Mouse (Mus musculus) MEL-GATA-1-ER (cell line): Measurements from ENCODE around the gene Eml1.

Experiments used
- DNase-seq: peaks from one replicate; pipeline ENCODE4 v3.0.0-alpha.2; 2012; ENCODE audit warnings: low read depth; ENCODE audit errors: extremely low read depth

Gene Eml1

DNA sequence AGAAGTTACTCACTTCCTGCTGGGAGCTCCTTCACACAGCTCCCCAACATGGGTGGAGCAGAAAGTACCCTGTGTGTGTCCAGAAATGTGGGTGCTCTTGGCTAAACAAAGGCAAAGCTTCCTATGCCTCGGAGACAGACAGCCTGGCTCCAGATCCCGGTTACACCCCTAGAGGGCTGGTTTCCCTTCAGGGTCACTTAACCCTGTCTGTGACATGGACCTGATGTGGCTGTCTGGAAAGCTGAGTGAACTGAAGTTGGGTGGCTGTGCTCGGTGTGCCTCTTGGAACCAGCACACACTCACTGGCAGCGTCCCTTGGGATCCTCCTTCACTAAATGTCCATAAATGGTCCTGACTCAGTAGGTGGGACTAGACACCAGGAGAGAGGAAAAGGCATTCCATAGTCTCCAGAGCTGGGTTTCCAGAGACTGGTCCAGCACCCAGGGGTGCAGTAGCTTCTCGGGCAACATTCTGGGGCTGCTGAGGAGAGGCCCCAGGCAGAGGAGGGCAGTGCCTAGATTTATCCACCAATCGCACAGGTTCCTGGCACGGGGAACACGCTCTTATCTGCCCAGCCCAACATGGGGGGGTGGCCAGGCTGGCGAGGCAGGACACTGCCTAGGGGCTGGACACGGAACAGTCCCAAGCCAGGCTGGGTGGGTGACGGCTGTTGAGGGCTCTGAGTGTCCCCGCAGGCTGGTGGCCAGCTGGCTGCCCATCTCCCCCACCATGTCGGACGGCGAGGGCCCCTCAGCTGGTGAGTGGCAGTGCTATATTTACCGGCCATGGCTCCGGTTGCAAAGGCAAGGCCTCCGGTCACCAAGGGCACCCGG, at the start of gene Eml1:
Gene Eml1, plus strand, starts transcription at position 362 of the 833 bp plus-strand sequence.
- no peak for DNase-seq

DNA sequence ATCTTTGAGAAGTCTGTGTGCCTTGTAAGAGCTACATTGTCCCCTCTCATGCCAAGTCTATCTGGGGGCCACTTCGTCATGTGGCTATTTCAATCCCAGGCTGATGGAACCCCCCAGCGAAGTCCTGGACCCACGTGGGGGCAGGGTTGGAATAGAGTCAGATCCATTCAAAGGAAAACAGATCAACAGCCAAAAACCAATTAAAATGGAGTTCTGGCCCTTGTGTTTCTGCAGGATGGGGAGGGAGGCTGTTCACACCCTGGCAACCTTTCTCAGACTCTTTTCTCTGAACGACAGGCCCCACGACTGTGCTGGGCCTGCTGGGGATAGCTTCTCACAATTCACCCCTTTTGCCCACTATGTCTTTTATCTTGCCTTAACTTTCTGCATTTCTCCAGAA, 44.4 kb upstream of the Eml1 start:
- no peak for DNase-seq

DNA sequence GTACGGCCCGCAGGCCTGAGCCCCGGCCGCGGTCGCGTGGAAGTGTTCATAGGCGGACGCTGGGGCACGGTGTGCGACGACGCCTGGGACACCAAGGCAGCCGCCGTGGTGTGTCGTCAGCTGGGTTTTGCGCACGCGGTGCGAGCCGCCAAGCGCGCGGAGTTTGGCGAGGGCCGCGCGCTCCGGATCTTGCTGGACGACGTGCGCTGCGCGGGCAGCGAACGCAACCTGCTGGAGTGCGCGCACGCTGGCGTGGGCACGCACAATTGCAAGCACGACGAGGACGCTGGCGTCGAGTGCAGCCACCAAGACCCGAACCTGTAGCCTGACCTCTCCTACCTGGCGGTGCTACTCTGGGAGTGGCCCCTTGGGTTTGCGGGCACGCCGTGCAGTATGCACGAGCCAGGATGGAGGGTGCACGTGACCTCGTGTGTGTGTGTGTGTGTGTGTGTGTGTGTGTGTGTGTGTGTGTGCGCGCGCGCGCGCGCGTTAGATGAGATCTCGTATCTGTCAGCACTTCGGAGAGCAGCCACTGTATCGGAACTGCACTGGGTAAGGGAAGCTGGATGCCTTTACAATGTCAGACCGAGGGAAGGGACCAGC, 42.8 kb upstream of the Eml1 start:
- DNase-seq = no peak

DNA sequence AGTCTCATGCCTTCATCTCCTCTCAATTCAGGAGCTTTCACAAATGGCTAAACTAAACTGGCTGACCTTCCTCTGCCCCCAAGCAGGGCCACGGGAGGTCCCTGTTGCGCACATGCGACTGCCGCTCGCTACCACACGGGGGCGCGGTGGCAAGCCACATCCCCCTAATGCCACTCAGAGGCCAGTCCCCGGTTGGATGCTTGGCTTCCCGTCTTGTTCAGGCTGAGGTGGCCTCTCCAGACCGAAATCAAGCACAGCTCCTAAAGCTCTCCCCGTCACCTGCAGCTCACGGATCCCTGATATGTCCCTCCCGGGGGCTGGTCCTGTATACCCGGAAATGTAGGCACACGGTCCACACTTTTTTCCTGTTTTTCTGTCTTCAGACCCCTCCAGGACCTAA, 37.7 kb upstream of the Eml1 start:
- DNase-seq = no peak

DNA sequence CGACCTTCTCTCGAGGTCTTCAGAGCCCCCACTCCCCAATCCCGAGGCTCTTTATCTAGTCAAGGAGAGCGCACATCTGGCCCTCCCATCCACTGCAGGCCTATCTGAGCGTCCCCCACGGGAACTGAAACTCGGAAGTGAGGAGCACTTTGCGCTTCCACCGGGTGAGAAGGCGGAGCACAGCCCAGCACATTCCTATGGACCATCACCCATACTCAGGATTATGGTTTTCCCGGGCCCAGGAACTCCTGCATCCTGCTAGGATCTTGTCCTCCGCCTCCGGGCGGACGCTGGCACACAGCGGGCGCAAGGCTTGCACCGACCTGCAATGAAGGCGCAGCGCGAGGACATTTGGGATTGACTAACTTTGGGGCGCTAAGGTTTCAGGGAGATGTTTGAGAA, 37.3 kb upstream of the Eml1 start:
- DNase-seq = no peak

DNA sequence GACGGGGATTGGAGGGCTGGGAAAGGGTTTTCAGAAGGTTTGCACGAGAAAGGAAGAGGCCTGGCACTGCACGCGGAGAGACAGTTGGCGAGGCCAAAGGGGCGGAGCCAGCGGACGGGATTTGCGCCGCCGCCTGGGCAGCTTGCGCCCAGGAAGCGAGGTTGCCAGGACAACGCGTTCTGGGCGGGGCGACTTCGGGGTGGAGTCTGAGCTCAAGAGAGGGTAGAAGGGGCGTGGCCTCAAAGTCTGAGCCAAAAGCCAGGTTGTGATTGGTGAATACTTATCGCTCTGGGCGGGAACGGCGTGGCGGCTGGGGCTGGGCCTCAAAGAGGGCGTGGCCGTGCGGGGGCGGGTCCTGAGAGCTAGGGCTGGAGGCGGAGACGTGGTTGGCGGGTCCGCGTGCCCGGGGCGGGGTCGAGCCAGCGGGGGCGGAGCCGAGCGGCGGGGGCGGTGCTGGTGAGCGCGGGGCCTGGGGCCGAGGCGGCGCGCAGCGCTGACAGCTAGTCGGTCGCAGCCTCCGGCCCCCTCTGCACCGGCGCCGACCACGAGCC, 36.8 kb upstream of the Eml1 start, which contains the start of gene Cyp46a1:
Gene Cyp46a1, plus strand, starts transcription at position 487 of the 551 bp plus-strand sequence.
- no peak for DNase-seq

DNA sequence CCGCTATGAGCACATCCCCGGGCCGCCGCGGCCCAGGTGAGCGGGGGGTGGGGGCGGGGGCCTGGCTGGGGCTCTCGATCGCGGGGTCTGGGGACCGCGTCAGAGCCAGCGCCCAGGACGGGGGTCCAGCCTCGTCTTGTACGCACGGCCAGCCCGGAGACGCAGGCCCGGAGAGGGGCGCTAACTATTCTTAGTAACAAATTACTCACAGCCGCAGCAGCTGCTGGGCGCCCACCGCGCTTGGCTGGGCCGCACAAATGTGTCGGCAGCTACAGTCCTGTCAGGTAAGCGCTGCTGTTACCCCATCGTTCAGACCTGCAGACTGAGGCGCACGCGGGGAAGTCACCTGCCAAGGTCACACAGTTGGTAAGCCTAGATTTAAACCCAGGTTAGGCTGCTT, 36.2 kb upstream of the Eml1 start:
- no peak for DNase-seq

DNA sequence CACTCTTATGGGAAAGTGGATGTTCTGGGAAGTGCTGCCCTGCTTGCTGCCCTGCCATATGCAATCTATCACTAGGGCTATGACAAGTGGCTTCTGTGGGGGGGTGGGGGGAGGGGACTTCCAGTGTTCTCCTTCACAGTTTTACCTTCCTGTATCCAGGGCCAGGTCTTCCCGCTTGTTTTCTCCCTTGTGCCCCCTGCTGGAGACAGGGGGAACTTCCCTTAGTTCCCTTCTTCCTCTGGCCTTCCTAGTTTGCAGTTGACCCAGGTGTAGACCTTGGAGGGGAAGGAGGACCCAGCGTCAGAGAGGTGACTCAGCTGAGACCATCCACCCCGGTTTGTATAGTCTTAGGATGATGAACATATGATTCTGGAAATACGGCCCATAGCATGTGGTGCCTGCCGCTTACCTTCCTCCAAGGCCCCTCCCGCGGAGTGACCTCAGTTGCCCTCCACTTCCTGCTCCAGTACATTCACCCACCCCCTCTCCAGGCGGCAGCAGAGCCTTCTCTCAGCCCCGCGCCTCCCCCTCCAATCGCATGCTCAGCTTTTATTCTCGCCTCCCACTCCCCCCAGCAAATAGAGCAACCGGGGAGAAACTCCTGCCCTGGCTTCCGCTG, 32.1 kb upstream of the Eml1 start:
- DNase-seq = no peak

DNA sequence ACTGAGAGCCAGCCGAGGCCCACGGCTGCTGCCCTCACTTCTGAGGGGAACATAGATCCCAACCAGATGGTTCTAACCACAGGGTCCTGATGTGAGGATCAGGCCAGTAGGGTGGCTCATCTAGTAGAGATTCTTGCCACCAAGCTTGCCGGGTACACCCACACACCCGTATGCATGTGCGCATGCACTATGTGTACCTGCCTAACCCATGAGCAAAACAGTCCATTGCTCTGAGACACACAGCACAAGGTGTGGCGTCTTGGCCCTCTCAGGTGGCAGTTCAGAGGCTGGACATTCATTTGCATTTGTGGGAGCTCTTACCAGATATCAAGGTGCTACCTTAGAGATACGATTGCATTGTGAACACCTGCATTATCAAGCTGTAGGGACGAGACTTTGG, 22.6 kb upstream of the Eml1 start:
- DNase-seq = no peak

DNA sequence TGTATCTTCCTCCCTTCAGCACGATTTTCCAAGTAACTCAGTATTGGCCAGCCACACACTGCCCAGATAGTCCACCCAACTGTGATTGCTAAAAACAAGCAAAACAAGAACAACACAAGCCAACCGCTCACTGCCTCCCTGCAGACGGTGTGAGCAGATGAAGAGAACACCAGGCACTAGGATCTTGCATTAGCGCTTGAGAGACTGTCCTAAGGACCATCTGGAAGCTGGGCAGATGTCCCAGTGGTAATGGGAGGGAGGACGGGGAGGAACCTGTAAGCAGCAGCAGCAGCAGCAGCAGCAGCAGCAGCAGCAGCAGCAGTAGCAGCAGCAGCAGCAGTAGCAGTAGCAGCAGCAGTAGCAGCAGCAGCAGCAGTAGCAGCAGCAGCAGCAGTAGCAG, 21.7 kb upstream of the Eml1 start:
- no peak for DNase-seq

DNA sequence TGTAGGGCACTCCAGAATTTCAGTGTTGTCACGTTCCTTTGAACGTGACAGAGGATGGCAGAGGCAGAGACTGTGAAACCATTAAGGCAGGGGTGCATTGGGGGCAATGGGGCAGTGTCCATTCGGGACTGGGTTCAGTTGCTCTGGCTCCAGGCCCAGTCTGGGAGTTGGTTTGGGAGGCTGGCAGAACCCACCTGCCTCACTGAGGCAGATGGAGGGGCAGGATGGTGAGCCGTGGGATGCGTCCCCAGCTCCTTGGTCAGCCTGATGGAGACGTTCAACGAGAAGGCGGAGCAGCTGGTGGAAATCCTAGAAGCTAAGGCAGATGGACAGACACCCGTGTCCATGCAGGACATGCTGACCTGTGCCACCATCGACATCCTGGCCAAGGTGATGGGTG, 19.8 kb upstream of the Eml1 start:
- DNase-seq = no peak

DNA sequence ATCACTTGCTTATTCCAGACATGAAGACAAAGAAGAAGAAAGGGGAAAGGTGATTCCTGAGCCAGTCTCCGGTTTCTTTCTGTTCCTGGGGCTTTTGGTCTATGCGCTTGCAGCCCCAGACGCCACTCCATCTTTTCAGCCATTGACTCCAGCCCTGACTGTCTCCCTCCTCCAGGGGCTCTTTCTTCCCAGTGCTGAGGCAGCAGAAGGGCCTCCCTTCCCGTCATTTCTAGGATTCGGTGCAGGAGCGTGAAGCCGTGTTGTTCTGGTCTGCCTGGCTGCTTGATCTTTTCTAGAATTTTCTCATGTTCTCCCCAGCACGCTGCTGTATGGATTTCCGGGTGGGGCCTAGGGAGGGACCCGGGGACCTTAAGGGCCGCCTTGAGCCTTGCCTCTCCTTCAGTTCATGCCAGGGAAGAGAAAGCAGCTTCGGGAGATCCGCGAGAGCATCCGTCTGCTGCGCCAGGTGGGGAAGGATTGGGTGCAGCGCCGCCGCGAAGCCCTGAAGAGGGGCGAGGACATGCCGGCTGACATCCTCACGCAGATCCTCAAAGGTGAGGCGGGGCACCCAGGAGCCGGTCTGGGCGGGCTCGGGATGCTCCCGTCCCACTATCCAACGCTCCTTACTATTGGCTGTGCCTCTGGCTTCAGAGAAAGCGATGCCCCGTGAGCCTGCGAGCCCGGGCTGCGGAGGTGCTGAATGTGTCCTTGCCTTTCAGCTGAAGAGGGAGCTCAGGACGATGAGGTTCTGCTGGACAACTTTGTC, 18.2 kb upstream of the Eml1 start:
- no peak for DNase-seq

DNA sequence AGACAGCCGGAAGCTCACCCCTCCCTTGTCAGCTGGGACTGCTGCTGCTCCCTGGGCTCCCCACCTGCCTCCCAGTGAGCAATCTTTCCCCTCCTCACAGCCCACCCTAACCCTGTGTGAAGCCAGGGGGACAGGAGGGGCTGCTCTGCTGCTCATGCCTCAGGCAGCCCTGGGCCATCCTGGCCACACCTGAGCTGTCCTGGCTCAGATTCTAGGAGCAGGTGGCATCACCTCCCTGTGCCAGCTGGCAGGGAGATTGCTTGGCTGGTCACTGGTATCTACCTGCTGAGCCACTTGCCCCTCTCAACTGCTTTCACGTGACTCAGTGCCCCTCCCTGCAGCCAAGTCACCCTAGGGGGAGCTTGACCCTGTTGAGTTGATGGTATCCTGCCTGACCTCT, 16.5 kb upstream of the Eml1 start:
- no peak for DNase-seq

DNA sequence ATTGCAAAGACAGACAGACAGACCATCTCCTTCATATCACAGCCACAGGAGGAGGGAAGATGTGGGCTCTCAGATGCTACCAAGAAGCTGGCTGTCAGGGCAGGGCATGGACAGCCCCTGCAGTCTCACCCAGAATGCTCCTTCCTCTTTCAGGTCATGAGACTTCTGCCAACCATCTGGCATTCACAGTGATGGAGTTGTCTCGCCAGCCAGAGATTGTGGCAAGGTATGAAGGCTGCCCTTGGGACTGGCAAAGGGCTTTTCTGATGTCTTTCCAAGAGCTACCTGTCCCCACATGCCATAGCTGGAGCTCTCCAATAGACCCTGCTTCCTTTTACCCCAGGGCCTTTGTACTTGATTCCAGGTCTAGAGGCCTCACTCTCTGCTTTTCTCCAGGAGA, 15.5 kb upstream of the Eml1 start:
- DNase-seq = no peak

DNA sequence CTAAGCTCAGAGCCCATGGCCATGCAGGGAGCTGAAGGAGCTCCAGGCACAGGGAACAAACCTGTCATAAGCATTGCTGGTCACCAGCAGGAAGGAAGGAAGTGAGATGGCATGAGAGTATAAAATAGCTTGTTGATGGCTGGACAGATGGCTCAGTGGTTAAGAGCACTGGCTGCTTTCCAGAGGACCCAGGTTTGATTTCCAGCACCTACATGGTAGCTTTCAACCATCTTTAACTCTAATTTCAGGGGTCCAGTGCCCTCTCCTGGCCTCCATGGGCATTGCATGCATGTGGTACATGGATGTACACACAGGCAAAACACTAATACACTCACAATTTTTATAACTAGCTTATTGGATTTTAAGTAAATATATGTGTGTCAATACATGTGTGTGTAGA, 14.8 kb upstream of the Eml1 start:
- no peak for DNase-seq

DNA sequence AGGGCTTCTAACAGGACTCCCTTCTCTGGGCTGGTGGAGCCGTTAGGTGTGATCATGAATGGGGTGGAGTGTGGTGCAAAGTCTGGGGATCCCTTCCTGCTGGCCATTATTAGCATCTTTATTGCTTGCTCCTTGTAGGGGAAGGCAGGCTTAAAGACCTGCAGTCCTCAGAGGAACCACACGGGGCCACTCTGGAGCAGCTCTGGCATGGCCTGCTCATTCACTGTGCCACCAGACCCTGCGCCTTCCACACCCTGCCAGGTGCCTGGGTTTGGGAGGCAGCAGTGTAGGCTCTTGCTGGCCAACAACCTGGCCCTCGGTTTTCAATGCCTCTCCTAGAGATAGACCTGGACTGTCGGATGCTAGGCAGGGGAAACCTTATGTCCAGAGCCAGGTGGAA, 7.0 kb upstream of the Eml1 start:
- no peak for DNase-seq

DNA sequence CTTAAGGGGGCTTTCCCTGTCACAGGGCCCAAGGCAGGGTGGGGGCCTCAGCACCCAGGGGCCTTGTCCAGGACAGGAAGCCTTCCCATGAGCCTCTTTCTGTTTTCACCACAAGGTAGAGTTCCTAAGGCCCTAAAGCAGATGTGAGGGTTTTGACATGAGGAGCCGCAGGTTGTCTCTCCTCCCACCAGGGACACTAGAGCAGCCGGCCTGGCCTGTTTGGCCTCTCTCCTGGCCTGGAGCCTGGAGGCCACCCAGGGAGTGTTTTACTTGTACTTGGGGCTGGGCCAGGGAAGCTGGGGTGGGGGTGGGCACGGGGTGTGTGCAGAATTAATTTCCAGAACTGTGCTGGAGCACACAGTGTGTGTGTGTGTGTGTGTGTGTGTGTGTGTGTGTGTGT, 5.4 kb upstream of the Eml1 start:
- no peak for DNase-seq

DNA sequence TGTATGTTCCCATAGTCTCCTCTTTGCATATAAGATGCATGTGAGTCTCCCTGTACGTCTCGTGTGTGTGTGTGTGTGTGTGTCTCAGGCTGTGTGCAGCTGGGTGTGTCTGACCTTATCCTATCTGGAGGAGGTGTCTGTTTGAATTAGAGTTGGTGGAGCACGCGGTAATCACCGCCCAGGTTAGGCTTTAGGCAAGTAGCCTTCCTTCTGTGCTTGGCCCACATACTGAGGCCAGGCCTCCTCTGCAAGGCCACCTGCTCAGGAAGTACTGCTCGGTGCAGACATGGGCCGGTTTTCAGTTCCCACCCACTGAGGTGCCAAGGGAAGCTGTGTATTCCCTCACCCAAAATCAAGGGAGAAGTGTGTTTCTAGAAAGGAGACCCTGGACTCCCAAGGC, 4.9 kb upstream of the Eml1 start:
- DNase-seq = no peak

DNA sequence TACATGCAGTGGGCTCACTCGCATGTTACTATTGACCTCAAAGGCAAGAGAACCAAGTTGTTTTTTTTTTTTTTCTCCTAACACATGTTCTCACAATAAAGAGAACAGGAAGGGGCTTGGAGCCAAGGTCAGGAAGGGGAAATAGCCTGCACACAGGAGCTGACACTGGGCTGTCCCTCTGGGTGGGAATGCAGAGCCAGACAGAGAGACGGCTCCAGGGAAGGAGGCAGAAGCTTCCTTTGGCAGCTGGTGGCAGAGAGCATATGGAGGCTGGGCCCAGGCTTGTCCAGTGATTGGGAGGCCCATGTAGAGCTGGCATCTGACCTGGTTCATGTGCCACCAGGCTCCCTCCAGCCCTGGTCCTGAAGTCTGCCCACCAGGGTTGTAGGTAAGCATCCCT, 2.8 kb upstream of the Eml1 start:
- no peak for DNase-seq

DNA sequence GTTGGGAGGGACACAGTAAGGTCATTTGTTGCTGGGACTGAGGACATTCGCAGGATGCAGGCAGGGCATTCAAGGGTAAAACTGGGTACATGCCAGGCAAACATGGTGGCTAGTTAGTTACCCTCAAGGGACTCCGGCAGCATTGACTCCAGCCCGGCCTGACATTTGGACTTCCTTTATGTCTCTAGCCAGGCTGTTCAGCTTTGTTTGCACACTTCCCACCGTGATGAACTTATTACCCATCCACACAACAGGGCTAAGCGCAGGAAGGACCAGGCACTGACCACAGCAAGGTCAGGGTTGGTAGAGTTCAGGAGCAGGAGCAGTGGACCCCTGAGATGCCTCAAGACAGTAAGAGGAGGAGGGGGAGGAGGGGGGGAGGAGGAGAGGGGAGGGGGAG, 1.8 kb upstream of the Eml1 start:
- DNase-seq = no peak

DNA sequence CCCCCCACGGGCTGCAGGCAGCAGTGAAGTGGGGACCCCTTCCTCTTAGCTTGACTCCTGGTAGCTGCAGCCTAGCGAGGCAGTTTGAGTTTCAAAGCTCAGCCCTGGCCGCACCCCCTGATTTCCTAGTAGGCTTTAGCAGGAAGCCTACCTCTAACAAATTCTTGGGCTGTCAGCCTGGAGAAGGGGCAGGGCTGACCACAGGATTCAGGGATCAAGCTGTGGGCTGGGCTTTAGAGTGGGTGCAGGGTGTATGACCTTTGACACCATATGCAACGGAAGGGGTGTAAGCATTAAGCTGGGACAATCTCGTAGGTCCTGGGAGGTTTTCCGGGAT, 640 bp downstream of the Eml1 start:
- no peak for DNase-seq

DNA sequence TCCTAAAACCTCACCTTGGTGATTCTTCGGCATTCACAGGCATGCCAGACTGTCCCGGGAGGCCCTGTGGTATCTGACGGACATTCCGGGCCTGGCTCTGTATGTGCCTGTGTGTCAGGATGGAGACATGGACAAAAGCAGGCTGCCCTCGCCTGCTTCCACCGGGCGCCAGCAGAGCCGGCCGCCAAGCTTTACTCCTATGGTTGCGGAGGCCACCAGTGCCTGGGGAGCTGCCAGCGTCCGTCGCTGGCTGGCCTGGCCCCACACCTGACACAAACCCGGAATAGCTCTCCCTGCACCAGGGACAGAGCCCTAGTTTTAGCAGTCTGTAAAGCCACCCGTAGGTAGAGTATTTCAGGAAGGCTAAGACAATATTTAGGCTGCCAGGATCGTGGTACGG, 1.5 kb downstream of the Eml1 start:
- DNase-seq = no peak
